Mouse (Mus musculus): ENCODE data around the gene Mkks.
"Not testable (repeated sequence)": the region's sequence is repeated elsewhere in the genome, so short reads cannot be mapped to it uniquely, and the experiment has no call there.

The Mkks gene

DNA sequence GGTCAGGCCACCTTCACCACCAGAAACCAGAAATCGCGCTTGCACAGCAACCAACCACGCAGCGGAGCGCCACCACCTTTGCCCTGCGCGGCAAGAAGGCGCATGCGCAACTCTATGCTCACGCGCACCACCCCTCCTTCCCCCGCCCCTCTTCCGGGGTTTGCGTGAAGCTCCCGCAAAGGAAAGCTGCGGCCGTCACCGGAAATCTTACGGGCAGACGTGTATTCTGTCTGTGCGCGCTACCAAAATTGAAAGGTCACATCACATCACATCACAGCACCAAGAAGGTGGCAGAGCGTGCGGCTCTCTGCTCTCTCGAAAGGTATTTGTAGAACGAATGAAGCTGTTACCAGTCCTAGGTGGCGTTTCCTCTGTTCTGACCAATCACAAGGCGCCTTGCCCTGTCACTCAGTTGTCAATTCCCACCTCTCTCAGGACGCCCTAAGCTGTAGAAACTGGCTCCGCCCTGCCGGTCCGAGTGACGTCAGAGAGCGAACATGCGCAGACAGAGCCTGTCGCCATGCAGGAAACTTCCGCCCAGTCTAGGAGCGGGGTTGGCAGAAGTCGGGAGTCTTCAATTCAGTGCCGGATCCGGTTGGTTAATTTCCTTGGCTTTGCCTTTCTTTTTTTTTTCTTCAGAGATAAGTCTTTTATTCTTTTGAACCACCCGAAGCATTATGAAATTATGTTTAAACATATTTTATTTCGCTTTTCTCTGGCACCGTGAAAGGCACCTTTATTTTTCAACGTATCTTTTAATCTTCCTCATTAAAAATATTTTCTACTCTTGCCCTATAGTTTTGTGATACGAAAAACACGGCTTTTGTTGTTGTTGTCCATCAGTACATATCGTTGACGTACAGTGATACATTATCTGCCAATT is at the start of gene Mkks, which contains the start of the genes Slx4ip and AL731706.1:
Mkks (minus strand) TSS at position 322 of the 883 bp plus-strand sequence.
Slx4ip (plus strand) TSS at position 151 of the 883 bp plus-strand sequence.
AL731706.1 (minus strand) TSS at position 322 of the 883 bp plus-strand sequence.
- DNase-seq (ENCODE audit: low spot score) = peak; percentile 98

DNA sequence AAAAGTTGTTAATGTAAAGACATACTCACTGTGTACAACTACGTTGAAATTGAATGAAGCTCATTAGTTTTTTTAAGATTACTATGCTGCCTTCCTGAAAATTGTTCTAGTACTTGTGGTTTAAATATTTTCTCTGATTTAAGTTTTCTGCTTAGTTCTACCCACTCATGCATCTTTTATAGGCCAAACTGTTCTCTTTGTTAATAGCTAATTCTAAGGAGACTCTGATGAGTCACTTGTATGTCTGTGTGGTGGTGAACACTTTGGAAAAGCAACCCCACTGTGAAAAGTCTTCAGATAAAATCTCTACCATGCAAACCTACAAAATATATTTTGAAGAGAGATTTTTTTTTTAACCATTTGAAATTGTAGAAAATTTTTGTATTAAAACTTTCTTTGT is 47.1 kb upstream of the Mkks start:
- DNase-seq (ENCODE audit: low spot score) = no peak

DNA sequence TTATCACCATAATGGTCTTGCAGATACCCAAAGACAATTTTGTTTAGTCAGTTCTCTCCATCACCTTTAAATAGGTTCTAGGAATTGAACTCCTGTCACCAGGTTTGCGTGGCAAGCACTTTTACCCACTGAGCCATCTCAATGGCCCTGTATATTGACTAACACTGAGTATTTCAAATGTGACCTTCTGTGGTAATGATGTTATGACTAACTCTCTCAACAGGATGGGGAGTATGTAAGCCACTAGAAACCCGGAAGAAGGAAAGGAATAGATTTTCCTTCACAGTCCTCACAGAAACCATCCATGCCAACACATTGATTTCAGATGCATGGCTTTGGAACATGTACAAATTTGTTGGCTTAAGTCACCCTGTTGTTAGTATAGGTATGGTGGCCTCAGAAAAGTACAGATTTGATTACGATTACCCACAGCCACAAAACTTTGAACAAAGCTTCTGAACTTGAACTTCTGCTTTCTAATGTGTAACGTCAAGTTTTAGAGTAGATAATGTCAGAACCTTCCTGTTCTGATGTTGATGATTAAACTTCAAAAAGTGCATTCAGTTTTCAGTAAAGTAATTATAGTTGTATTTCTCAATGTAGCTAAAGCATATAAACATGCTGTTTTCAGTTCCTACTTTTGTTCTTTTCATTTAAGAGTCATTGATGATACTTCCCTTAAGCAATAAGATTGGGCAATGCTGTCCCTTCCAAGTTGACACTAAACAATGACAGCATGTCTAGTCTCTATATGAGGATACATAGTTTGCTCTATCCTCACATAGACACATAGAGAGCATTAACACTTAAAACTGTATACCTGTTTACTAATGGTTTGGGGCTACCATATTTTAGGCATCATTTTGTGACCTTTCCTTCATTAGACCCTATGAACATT is 45.5 kb upstream of the Mkks start:
- no peak for DNase-seq (ENCODE audit: low spot score)

DNA sequence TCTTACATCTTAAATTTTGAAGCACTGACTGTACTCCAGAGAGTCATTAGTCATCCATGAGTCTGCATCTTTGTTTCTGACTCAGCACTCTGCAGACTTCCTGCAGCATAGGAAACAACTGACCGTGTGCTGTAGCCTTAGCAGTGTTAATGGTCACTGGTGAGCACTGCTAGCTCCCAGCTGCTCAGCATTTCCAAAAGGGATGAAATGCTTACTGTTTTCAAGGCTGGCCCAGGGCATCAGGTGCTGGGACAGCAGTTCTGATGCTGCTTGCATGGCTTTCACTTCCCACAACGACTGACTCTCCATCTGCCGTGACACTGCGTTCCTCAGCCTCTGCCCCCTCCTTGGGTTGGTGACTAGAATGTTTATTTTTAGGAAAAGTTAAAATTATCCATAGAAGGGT is 29.8 kb upstream of the Mkks start:
- peak; percentile 11 for DNase-seq (ENCODE audit: low spot score)

DNA sequence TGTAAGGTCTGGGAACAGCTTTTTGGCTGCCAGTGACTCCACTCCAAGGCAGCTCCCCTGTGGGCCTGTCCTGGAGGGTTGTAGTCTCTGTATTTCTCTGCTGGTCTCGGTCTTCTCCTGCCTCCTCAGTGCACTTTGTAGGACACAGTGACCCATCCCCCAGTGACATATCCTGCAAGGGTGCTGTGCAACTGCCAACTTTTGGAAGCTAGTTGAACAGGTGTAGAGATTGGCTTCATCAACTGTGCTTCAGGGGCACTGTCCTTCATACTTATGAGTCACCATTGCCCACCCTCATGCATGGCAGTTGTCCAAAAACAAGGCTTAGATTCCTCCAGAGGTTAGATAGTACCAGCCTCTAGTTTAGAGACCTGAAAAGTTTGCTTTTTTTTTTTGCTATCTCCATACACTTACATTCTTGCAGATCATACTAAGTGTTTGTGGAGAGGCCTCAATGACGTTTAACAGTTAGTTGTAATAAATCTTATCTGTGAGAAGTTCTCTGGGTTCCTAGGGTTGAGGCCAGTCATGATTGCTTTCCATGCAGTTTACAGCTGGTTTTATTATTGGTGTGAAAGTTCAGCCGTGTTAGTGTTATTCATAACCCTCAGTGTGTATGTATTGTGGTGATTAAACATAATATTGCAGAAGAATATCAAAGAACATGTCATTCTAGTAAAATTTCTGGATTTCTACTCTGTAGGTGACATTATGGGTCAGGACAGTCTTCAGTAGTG is 29.2 kb upstream of the Mkks start:
- DNase-seq (ENCODE audit: low spot score) = no peak

DNA sequence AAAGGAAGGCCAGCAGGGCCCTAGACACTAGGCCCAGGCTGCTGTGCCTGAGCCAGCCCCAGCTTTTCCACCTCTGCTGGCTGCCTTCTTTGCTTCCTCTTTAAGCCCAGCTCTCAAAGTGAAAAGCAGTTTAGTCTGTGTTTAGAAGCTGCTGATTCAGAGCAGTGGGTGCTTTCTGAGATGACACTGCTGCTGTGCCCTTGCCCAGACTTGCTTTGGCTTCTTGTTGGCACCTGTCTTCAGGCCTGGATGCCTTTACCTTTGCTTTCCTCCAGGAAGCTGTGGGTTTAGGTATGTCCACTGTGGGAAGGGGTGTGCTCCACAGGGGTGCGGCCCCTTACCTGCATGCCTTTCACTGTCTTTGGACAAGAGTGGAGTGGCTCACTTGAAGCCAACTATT is 28.2 kb upstream of the Mkks start:
- DNase-seq (ENCODE audit: low spot score) = no peak

DNA sequence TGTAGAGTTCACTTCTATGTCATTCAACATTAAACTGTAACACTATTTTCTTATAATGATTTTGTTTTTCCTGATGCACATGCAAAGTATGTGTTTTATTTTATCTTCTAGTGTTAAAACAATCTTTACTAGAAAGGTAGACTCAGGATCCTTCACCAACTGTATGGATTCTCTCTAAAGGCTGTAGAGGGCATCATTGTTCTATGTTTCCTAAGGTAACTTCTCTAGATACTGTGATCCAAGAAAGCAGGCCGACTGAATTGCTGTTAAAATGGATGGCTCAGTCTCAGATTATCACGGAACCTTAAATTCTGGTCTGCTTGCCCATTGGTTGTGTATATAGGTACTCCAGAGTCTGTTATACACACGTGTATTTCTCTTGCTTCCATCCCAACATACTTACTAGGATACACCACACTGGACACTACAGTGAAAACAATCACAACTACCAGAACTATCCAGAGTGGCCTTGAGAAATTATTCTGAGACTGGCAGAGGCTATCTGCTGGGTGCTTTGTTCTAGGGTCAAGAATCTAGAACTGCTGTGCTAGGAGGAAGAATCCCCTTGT is 23.2 kb upstream of the Mkks start:
- DNase-seq (ENCODE audit: low spot score) = no peak

DNA sequence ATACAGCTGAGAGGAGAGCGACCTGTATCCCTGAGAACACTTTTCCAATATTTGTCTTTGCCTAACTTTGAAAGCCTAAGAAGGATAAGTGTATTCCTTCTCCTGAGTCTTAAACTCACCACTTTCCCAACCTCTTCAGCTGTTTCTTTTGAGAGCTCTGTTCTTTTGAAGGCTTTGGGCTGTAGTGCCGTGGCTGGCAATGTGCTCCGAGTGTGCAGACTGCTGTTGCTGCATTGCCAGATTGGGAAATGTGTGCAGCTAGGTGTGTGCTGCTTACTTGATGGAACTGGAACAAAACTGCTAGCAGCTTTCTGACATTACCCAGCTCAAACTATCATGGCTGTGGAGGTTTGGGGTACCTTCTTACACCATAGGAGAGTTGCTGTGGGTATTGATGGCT is 21.8 kb upstream of the Mkks start:
- no peak for DNase-seq (ENCODE audit: low spot score)

DNA sequence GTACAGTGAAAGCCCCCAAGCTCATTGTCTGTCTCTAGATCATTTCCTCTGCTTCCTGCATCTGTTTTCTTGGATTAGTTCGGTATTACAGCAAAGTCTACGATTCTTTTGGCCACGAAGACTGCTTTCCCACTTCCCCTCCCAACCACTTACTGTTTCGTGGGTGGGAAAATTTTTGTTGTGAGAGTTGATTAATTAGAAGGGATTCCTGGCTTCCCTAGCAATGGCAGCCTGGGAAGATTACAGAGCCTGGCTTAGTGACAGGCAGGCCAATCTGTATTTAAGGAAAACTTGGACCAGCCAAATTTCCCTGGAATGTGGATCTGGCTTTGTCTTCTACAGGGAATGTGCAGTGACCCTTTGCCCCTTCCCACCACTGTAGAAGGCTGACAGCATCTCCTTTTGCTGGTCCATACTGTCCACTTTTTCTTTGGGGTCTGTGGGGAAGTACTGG is 20.8 kb upstream of the Mkks start:
- no peak for DNase-seq (ENCODE audit: low spot score)

DNA sequence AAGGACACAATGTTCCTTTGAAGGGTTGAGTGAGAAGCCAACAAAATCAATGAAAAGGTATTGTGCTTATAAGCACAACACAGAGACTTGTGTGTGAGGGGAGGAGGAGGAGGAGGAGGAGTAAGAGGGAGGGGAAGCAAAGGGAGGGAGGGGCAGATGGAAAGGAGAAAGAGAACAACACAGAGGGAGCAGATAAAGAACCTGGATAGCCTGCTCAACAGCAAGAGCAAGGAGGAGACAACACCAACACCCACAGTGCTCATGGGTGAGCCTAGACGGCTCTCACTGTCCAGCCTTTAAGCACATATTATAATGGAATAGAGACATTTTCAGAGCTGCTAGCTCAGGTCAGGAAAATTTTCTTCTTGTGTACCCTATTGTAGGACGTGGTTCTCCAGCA is 18.1 kb upstream of the Mkks start:
- DNase-seq (ENCODE audit: low spot score) = no peak

DNA sequence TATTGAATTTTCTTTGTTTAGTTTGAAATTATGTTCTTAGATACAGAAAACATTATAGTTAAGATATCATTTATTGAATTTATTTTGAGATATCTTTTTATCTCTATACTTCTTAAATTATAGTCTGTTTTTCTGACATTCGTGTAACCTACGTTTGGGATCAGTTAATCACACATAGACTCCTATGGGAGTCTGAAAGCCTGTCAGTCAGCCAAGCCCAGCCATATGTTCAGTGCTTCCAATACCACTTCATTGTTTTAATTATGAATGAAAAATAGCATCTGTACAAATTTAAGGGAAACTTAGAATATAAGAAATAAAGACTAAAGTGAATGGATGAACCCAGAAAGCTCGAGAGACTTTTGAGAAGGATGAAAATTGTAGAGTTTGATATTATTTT is 17.4 kb upstream of the Mkks start:
- DNase-seq (ENCODE audit: low spot score) = no peak

DNA sequence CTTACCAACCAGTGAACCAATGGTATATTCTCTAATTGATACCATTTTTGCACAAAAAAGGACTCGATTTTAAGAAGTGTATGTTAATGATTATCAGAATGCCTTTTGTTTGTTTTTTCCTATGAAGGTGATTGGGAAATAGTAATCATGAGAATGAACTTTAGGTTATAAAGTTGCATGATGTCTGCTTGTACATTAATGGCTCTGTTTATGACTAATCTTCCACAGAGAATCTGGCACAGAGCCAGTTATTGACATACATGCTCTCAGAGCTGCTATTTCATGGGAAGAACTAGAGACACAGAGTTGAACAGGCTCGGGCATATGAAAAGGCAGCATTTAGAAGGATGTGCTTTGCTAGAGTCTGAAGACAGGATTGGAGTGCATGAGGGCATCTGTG is 4.9 kb upstream of the Mkks start:
- DNase-seq (ENCODE audit: low spot score) = no peak

DNA sequence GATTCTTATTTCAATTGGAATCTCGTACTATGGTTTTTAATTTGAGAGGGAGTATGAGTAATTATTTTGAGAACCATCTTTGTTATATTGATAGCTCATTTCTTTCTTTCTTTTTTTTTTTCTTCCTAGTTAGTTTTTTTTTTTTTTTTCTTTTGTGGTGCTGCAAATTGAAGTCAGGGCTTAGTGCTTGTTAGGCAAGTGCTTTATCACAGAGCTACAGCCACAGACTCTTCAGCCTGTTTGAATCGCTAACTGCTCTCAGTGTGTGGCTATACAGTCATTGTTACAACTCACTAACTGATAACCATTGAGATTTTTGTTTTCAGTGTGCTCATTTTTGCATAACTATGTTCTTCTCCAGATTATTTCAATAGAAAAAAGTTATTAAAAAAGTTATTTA is 3.3 kb upstream of the Mkks start:
- no peak for DNase-seq (ENCODE audit: low spot score)

DNA sequence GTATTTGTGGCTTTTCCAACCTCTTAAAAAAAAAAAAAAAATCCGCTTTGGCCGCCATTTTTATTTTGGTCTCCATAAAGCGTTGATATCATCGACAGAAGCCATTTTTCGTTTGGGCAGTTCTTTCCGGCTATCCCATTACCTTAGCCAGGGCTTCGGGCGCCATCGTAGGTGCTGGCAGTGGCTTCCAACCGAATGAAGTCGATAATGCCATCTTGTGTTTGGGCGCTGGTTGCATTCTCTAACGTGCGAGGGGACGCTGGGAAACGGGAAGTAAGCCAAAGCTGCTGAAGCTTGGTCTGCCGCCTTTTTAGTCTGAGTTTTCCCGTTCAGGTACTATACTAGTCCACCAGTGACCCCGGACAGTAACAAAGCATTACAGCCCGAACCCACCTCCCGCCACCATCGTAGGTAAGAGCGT is 772 bp upstream of the Mkks start:
- DNase-seq (ENCODE audit: low spot score) = peak; percentile 86

DNA sequence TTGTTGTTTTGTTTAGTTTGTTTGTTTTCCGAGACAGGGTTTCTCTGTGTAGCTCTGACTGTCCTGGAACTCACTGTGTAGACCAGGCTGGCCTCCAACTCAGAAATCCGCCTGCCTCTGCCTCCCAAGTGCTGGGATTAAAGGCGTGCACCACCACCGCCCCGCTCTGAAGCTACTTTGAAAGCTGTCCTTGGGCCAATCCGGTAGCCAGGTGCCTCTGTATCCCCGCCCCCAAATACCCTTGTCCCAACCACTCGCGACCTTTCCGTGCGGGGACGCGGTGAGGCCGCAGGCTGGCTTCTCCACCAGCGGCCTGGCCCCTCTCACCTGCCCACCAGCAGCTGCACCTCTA is 497 bp downstream of the Mkks start:
- not testable (repeated sequence) for DNase-seq (ENCODE audit: low spot score)

DNA sequence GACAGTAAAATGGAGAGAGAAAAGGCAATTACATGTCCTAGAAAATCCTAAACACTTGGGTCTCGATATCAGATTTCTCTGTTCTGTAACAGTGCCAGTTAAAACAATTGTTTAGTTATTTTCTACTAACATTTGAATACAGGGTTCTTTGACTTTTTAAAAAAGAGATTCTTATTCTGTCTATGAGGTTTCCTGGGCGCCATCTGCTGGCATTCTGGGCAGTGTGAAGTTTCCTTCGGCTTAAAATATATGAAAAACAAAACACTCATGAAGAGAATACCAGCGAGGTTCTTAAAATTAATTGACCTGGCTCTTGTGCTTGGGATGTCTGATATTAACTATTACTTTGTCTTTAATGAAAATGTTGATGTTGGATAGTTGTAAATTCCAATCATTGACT is 4.3 kb downstream of the Mkks start:
- DNase-seq (ENCODE audit: low spot score) = no peak

DNA sequence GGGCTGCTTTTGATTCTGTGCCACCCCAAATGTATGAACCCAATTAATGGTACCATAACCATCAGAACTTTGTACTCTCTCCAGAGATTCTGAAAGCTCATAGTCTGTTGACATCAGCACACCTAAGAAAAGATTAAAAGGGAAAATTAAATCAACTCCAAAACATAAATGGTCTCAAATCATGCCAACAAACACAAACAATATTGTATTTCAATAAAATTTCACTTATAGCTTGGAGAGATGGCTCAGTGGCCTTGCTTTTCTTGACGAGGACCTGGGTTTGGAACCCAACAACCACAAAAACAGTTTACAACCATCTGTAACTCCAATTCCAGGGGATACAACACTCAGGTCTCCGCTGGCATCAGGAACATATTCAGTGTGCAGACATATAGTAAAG is 5.6 kb downstream of the Mkks start, which contains the start of gene AL731706.2:
AL731706.2 (minus strand) TSS at position 101 of the 400 bp plus-strand sequence.
- DNase-seq (ENCODE audit: low spot score) = no peak

DNA sequence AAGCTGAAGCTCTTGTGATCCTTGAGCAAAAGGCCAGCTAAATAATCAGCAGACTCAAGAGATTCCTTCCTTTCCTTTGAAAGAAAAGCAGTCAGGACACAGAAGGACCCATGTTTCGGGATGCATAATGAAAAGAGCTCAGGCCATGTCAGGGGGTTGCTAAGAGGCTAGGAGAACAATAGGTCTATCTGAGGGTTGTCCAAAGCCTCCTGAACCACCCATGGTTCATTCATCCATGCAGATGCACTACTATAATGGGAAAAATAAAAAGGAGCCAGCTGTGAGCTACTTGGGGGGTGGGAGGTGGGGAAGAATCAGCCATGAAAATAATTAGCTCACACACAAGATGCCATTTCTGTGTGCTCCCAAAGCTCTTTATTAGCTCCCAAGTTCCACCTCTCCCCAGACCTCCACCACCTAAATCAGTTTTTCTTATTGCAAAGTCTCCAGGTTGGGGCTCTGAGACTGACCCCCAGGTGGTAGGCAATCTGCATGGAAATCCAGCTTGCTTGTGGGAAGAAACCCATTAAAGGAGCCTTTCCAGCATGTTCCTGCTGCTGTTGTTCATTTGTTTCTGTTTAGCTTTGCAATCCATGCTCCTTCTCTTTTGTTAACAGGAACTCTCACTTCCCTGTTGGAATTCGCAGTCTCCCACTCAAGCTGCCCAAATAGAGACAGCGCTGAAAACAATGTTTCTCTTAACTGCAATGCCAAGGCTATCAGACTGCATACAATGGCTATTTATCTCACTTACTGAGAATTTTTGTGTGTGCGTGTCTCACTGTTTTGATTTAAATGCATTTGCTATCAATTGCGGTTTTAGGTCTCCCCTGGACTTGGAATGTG is 36.4 kb downstream of the Mkks start:
- DNase-seq (ENCODE audit: low spot score) = no peak

DNA sequence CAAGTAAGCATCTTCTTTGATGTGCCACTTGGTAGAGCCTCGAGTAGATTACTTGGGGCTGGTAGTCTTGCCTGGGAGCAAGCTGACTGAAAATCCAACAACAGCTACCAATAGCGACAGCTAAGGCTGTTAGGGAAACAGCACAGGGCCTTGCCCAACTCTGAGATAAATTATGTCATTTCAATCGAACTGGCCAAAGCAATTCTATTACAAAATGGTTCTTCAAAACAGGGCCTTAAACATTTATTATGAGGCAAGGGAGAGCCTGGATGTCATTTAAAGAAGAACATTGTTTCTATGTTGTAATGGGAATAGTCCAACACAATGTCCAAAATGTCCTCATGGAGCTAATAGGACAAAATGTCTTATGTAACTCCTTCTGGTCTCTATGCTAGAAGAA is 40.8 kb downstream of the Mkks start:
- DNase-seq (ENCODE audit: low spot score) = no peak

DNA sequence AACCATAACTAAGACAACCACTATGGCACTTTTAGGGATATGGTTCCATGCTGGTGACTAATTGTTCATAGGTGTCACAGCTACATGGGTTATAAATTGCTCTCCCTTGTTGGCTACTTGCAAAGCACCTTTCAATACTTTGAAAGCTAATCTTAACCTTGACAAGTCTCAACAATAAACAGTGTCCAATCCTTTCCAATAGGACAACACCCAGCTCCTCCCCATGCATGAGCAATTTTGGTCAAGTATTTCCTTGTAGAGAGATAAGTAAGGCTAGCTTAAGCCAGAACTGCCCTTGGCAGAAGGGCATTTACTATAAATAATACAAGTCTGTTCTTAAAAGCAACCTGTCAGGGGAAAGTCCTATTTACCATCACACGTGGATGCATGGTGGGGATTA is 53.2 kb downstream of the Mkks start:
- DNase-seq (ENCODE audit: low spot score) = no peak

DNA sequence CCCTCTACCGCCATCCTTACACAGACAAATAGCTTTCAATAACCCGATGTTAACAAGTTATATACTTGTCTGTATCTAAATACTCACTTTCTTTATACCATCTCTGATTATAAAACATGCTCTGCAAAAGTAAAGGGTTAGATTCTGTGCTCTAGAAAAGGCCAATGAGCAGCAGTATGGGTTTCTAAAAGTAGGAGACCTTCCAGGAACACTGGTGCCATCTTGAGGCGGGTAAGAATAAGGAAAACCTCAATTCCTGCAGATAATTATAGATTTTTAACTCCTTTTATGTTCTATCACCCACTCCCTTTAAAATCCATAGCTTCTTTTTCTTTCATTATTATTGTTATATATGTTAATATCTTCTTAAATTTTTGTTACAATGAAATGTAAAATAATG is 55.3 kb downstream of the Mkks start:
- no peak for DNase-seq (ENCODE audit: low spot score)
